In genomic region chr2:160340121-160340520, GRCm38 (mm10) we compare ENCODE assay signal across 26 mouse cellular contexts. TPM values are rescaled to one million over a fixed set of nuclear protein-coding genes. Genes with fewer than 3 reads are reported as not detected.
"Had no signal": no experiment of that assay in that cellular context is flagged by ENCODE, and none has a peak within 500 bp of the region (broad histone marks: within the 10 kb centered on the region; RNA-seq: fewer than 3 reads in every experiment).

No protein-coding gene starts in this region.

- H3K9ac ChIP-seq: heart, embryonic 13.5 days; heart, embryonic 15.5 days; hindbrain, embryonic 12.5 days; hindbrain, embryonic 14.5 days; kidney, embryonic 15.5 days; limb, embryonic 13.5 days; limb, embryonic 15.5 days; liver, embryonic 12.5 days had no signal

- H3K27me3 ChIP-seq: heart, embryonic 15.5 days; hindbrain, embryonic 12.5 days; kidney, embryonic 15.5 days; limb, embryonic 13.5 days; limb, embryonic 15.5 days had no signal

- H3K4me3 ChIP-seq: heart, adult 2 months; heart, embryonic 13.5 days; heart, embryonic 15.5 days; hindbrain, embryonic 12.5 days; kidney, embryonic 15.5 days; limb, embryonic 13.5 days; limb, embryonic 15.5 days; liver, embryonic 12.5 days had no signal

- H3K4me1 ChIP-seq: hindbrain, embryonic 12.5 days; kidney, embryonic 15.5 days; limb, embryonic 13.5 days; limb, embryonic 15.5 days; liver, embryonic 12.5 days had no signal

- H3K27ac ChIP-seq: heart, adult 2 months; heart, embryonic 13.5 days; heart, embryonic 15.5 days; hindbrain, embryonic 12.5 days; hindbrain, embryonic 14.5 days; kidney, embryonic 15.5 days; kidney, postnatal 0 days; limb, embryonic 13.5 days; limb, embryonic 15.5 days; liver, embryonic 12.5 days had no signal

- H3K4me2 ChIP-seq: heart, embryonic 11.5 days; heart, embryonic 13.5 days; heart, embryonic 15.5 days; hindbrain, embryonic 12.5 days; hindbrain, embryonic 14.5 days; kidney, embryonic 15.5 days; limb, embryonic 13.5 days; limb, embryonic 15.5 days; liver, embryonic 12.5 days had no signal

- DNase-seq: gastrocnemius, postnatal 14 days; gastrocnemius, postnatal 36 days; heart, adult 11 months; heart, adult 2 months; heart, postnatal 14 days; heart, postnatal 36 days; kidney, adult 11 months; kidney, adult 8-10 months; kidney, postnatal 14 days; layer of hippocampus, adult 9-11 months; layer of hippocampus, postnatal 36 days; left cerebral cortex, postnatal 4 days had no signal

- ATAC-seq: forebrain, embryonic 16.5 days; hindbrain, embryonic 16.5 days; inflammation-experienced regulatory T-cells, adult 6 months; liver, embryonic 12.5 days had no signal

- H3K36me3 ChIP-seq: heart, embryonic 13.5 days; heart, embryonic 15.5 days; hindbrain, embryonic 12.5 days; kidney, embryonic 15.5 days; limb, embryonic 13.5 days; limb, embryonic 15.5 days; liver, embryonic 12.5 days had no signal

- H3K9me3 ChIP-seq: heart, embryonic 13.5 days; heart, embryonic 15.5 days; hindbrain, embryonic 12.5 days; kidney, embryonic 15.5 days; limb, embryonic 13.5 days; limb, embryonic 15.5 days; liver, embryonic 12.5 days had no signal

RNA-seq across cellular contexts. Expression of gene Gm826, which starts 6.2 kb away (rescaled TPM):
- polyA plus RNA-seq: forebrain, embryonic 16.5 days; gonadal fat pad, adult 2 months; hindbrain, embryonic 12.5 days; hindbrain, embryonic 16.5 days; inflammation-experienced regulatory T-cells, adult 6 months had no signal

RNA-seq across cellular contexts. Expression of gene Mafb, which starts 26.7 kb away (rescaled TPM):
- polyA plus RNA-seq: inflammation-experienced regulatory T-cells, adult 6 months had no signal
